Mouse (Mus musculus): Measurements from ENCODE around the gene Itpkb.

GRCm38 (mm10) chr1:180393017-180393797, 62.9 kb downstream of the Itpkb start:
- TF ChIP-seq CHD2 (IDR thresholded peaks at IDR 0.05; ENCODE audit: low read depth, low read length), result no peak
- TF ChIP-seq MAFK (IDR thresholded peaks at IDR 0.05; ENCODE audit: insufficient read depth, low read depth, low read length), result no peak
- TF ChIP-seq ZNF384 (IDR thresholded peaks at IDR 0.05; ENCODE audit: low read depth, low read length), result no peak
- TF ChIP-seq HCFC1 (IDR thresholded peaks at IDR 0.05; ENCODE audit: borderline replicate concordance, insufficient read depth, low read length), result no peak
- no peak for TF ChIP-seq ZC3H11A (IDR thresholded peaks at IDR 0.05; ENCODE audit: borderline replicate concordance, low read depth, low read length)
